19 mouse cellular contexts compared by ENCODE assay signal in genomic region chr3:88469466-88469865, GRCm38 (mm10). TPM values are rescaled to one million over a fixed set of nuclear protein-coding genes. Genes with fewer than 3 reads are reported as not detected.
A peak's percentile ranks its signal among the peaks of the same experiment; 100 is the strongest.
DNase-seq lines count a peak whose midpoint lies in the region; ATAC-seq and TF ChIP-seq lines count a peak whose summit lies in the region.
"Had no signal": no experiment of that assay in that cellular context is flagged by ENCODE, and none has a peak within 500 bp of the region (broad histone marks: within the 10 kb centered on the region; RNA-seq: fewer than 3 reads in every experiment).

No protein-coding gene starts in this region.

- ATAC-seq in midbrain, embryonic 11.5 days (ENCODE audit: low FRiP score), result no peak
- ATAC-seq in midbrain, postnatal 0 days (ENCODE audit: low FRiP score), result no peak
- ATAC-seq in cerebellum, adult (ENCODE audit: insufficient number of reproducible peaks, low FRiP score, low TSS enrichment), result no peak
- no peak for ATAC-seq in neural tube, embryonic 15.5 days (ENCODE audit: low FRiP score)
- ATAC-seq: activated CD4-positive, CD25-positive, alpha-beta regulatory T cell, adult 4 months; forebrain, embryonic 13.5 days; forebrain, embryonic 15.5 days; forebrain, postnatal 0 days; Patski had no signal

- no peaks in the 10 kb centered on the region for H3K27me3 ChIP-seq in midbrain, embryonic 11.5 days (ENCODE audit: control insufficient read depth, insufficient read depth, low read length)
- no peaks in the 10 kb centered on the region for H3K27me3 ChIP-seq in midbrain, postnatal 0 days (ENCODE audit: insufficient read depth, low read length)
- peaks cover 8% of the 10 kb centered on the region; the same call in 1 of the 2 replicates for H3K27me3 ChIP-seq in neural tube, embryonic 15.5 days (replicated peaks)
- H3K27me3 ChIP-seq: embryonic facial prominence, embryonic 12.5 days; forebrain, embryonic 15.5 days; Patski had no signal

- H3K4me1 ChIP-seq in midbrain, embryonic 11.5 days (ENCODE audit: control insufficient read depth, insufficient read depth, low read length), result peaks cover 2% of the 10 kb centered on the region; the same call in 1 of the 2 replicates
- no peaks in the 10 kb centered on the region for H3K4me1 ChIP-seq in midbrain, postnatal 0 days (ENCODE audit: insufficient read depth, low read length)
- 0 out of 2 replicates have a peak, but pooled peaks cover 3% of the 10 kb centered on the region for H3K4me1 ChIP-seq in neural tube, embryonic 15.5 days

- H3K4me2 ChIP-seq in midbrain, embryonic 11.5 days, result no peak overlapping the region
- no peak overlapping the region for H3K4me2 ChIP-seq in midbrain, postnatal 0 days (ENCODE audit: low read depth, low read length, poor library complexity, severe bottlenecking)
- H3K4me2 ChIP-seq in neural tube, embryonic 15.5 days, result no peak overlapping the region
- H3K4me2 ChIP-seq: embryonic facial prominence, embryonic 12.5 days; forebrain, embryonic 13.5 days; forebrain, embryonic 15.5 days had no signal

- peak; percentile 59 for DNase-seq in midbrain, embryonic 11.5 days (ENCODE audit: low spot score, missing footprints)
- DNase-seq in midbrain, postnatal 0 days (ENCODE audit: low spot score), result no peak
- peak; percentile 74 for DNase-seq in R1 (ENCODE audit: low read depth, low spot score)
- DNase-seq: adrenal gland, adult 8-10 months; adrenal gland, postnatal 14 days; cerebellum, adult 11-12 months; cerebellum, adult 2 months; cerebellum, adult 9-10 months; cerebellum, postnatal 10 days; cerebellum, postnatal 25 days; forebrain, postnatal 0 days had no signal

- no peaks in the 10 kb centered on the region for H3K9me3 ChIP-seq in midbrain, embryonic 11.5 days (ENCODE audit: control insufficient read depth, low read length)
- no peaks in the 10 kb centered on the region for H3K9me3 ChIP-seq in midbrain, postnatal 0 days (ENCODE audit: low read length)
- H3K9me3 ChIP-seq in neural tube, embryonic 15.5 days (replicated peaks), result no peaks in the 10 kb centered on the region
- H3K9me3 ChIP-seq: embryonic facial prominence, embryonic 12.5 days; forebrain, embryonic 13.5 days; forebrain, embryonic 15.5 days had no signal

- no peak overlapping the region for H3K9ac ChIP-seq in midbrain, embryonic 11.5 days (ENCODE audit: low read length)
- H3K9ac ChIP-seq in midbrain, postnatal 0 days (replicated peaks; ENCODE audit: low read length, poor library complexity, severe bottlenecking), result no peak overlapping the region
- no peak overlapping the region for H3K9ac ChIP-seq in neural tube, embryonic 15.5 days (replicated peaks)
- H3K9ac ChIP-seq: embryonic facial prominence, embryonic 12.5 days; forebrain, embryonic 13.5 days; forebrain, embryonic 15.5 days; forebrain, postnatal 0 days had no signal

- no peak overlapping the region for H3K27ac ChIP-seq in midbrain, embryonic 11.5 days (ENCODE audit: low read depth, low read length)
- H3K27ac ChIP-seq in midbrain, postnatal 0 days (ENCODE audit: low read depth, low read length), result no peak overlapping the region
- H3K27ac ChIP-seq in neural tube, embryonic 15.5 days (replicated peaks), result no peak overlapping the region
- H3K27ac ChIP-seq: embryonic facial prominence, embryonic 10.5 days; embryonic facial prominence, embryonic 12.5 days; forebrain, embryonic 13.5 days; forebrain, embryonic 15.5 days had no signal

- no peaks in the 10 kb centered on the region for H3K36me3 ChIP-seq in midbrain, embryonic 11.5 days (ENCODE audit: control insufficient read depth, insufficient read depth, low read length)
- H3K36me3 ChIP-seq in midbrain, postnatal 0 days (ENCODE audit: insufficient read depth, low read length), result no peaks in the 10 kb centered on the region
- no peaks in the 10 kb centered on the region for H3K36me3 ChIP-seq in neural tube, embryonic 15.5 days
- H3K36me3 ChIP-seq: embryonic facial prominence, embryonic 10.5 days; embryonic facial prominence, embryonic 12.5 days; forebrain, embryonic 15.5 days had no signal

- TF ChIP-seq CTCF in midbrain, postnatal 0 days (IDR thresholded peaks at IDR 0.05), result no peak

- 81% methylated on average over 2 of the region's 2 CpGs for WGBS in midbrain, embryonic 11.5 days
- WGBS in midbrain, postnatal 0 days, result 85% methylated on average over 2 of the region's 2 CpGs
- WGBS in neural tube, embryonic 15.5 days, result 86% methylated on average over 2 of the region's 2 CpGs

- H3K4me3 ChIP-seq in midbrain, embryonic 11.5 days (ENCODE audit: low read depth, low read length), result no peak overlapping the region
- H3K4me3 ChIP-seq in midbrain, postnatal 0 days (ENCODE audit: low read depth, low read length), result no peak overlapping the region
- H3K4me3 ChIP-seq in neural tube, embryonic 15.5 days (replicated peaks), result no peak overlapping the region
- H3K4me3 ChIP-seq: embryonic facial prominence, embryonic 10.5 days; embryonic facial prominence, embryonic 12.5 days; forebrain, embryonic 13.5 days; forebrain, embryonic 15.5 days had no signal

RNA-seq across cellular contexts. Expression of gene Sema4a, which starts 8.5 kb away (rescaled TPM):
- 6.3 and 6.8 TPM in 2 replicates for polyA plus RNA-seq in midbrain, embryonic 11.5 days (2014; fragmentation: Nextera tagmentation; extraction: Ambion mirVana)
- total RNA-seq in midbrain, postnatal 0 days (2014; rRNA removed), result 52.6 and 62.0 TPM in 2 replicates
- 42.1 and 44.2 TPM in 2 replicates for polyA plus RNA-seq in midbrain, postnatal 0 days (2015; fragmentation: Nextera tagmentation; extraction: Ambion mirVana)
- polyA plus RNA-seq in neural tube, embryonic 15.5 days (2015; fragmentation: Nextera tagmentation; extraction: Ambion mirVana), result 28.2 and 28.8 TPM in 2 replicates

RNA-seq across cellular contexts. Expression of gene Lmna, which starts 40.3 kb away (rescaled TPM):
- polyA plus RNA-seq in midbrain, embryonic 11.5 days (2014; fragmentation: Nextera tagmentation; extraction: Ambion mirVana), result 17.9 and 21.2 TPM in 2 replicates
- 57.6 and 75.0 TPM in 2 replicates for total RNA-seq in midbrain, postnatal 0 days (2014; rRNA removed)
- polyA plus RNA-seq in midbrain, postnatal 0 days (2015; fragmentation: Nextera tagmentation; extraction: Ambion mirVana), result 74.1 and 77.2 TPM in 2 replicates
- 70.3 and 78.7 TPM in 2 replicates for polyA plus RNA-seq in neural tube, embryonic 15.5 days (2015; fragmentation: Nextera tagmentation; extraction: Ambion mirVana)

RNA-seq across cellular contexts. Expression of gene Slc25a44, which starts 44.5 kb away (rescaled TPM):
- 20.8 and 22.3 TPM in 2 replicates for polyA plus RNA-seq in midbrain, embryonic 11.5 days (2014; fragmentation: Nextera tagmentation; extraction: Ambion mirVana)
- total RNA-seq in midbrain, postnatal 0 days (2014; rRNA removed), result 62.5 and 63.8 TPM in 2 replicates
- 35.9 and 38.7 TPM in 2 replicates for polyA plus RNA-seq in midbrain, postnatal 0 days (2015; fragmentation: Nextera tagmentation; extraction: Ambion mirVana)
- 33.6 and 36.4 TPM in 2 replicates for polyA plus RNA-seq in neural tube, embryonic 15.5 days (2015; fragmentation: Nextera tagmentation; extraction: Ambion mirVana)

RNA-seq across cellular contexts. Expression of gene Pmf1, which starts 59.3 kb away (rescaled TPM):
- polyA plus RNA-seq in midbrain, embryonic 11.5 days (2014; fragmentation: Nextera tagmentation; extraction: Ambion mirVana), result 128 and 132 TPM in 2 replicates
- 20.6 and 25.4 TPM in 2 replicates for total RNA-seq in midbrain, postnatal 0 days (2014; rRNA removed)
- polyA plus RNA-seq in midbrain, postnatal 0 days (2015; fragmentation: Nextera tagmentation; extraction: Ambion mirVana), result 25.2 and 25.6 TPM in 2 replicates
- 25.8 and 52.7 TPM in 2 replicates for polyA plus RNA-seq in neural tube, embryonic 15.5 days (2015; fragmentation: Nextera tagmentation; extraction: Ambion mirVana)
